Mouse (Mus musculus): ENCODE data around the gene Prss21.
"Not testable (repeated sequence)": the region's sequence is repeated elsewhere in the genome, so short reads cannot be mapped to it uniquely, and the experiment has no call there.

Prss21 gene

GRCm38 (mm10) chr17:23862926-23863325 is 4.9 kb upstream of the Prss21 start:
- DNase-seq (ENCODE audit: low spot score in 2 of 2), result no peak

- peak in 1 of 2 experiments; percentile 28 for DNase-seq (ENCODE audit: low spot score in 2 of 2)
Measured at GRCm38 (mm10) chr17:23868513-23868912, 657 bp downstream of the Prss21 start.

GRCm38 (mm10) chr17:23873884-23874856 is 6.3 kb downstream of the Prss21 start:
- DNase-seq (ENCODE audit: low spot score in 2 of 2), result no peak

- DNase-seq (ENCODE audit: low spot score in 2 of 2), result no peak
Measured at GRCm38 (mm10) chr17:23876741-23877140, 8.9 kb downstream of the Prss21 start.

GRCm38 (mm10) chr17:23877166-23877565 is 9.3 kb downstream of the Prss21 start:
- no peak for DNase-seq (ENCODE audit: low spot score in 2 of 2)

- not testable (repeated sequence) for DNase-seq (ENCODE audit: low spot score in 2 of 2)
Measured at GRCm38 (mm10) chr17:23880576-23880975, 12.7 kb downstream of the Prss21 start, which contains the start of the genes Dcpp1 and Dcpp2. Gene Dcpp1 (plus strand): TSS chr17:23880876. Gene Dcpp2 (plus strand): TSS chr17:23880880.

GRCm38 (mm10) chr17:23917158-23917557 is 49.3 kb downstream of the Prss21 start, which contains the start of gene Dcpp3:
Gene Dcpp3 (plus strand): TSS chr17:23917458.
- not testable (repeated sequence) for DNase-seq (ENCODE audit: low spot score in 2 of 2)

Measured in spleen, postnatal 4 days (tissue).